Mouse (Mus musculus) forebrain, embryonic 11.5 days (tissue): Measurements from ENCODE around the gene Bach2. TPM values are rescaled to one million over a fixed set of nuclear protein-coding genes. Genes with fewer than 3 reads are reported as not detected.
A peak's percentile ranks its signal among the peaks of the same experiment; 100 is the strongest.

ENCODE experiments used
- ATAC-seq: fragments of 200-750 bp; cut with Nextera tagmentation; replicated peaks from 2 replicates; pipeline ENCODE4 v1.8.0; 2017; ENCODE audit warnings: moderate TSS enrichment; ENCODE audit not compliant: low FRiP score
- DNase-seq: peaks from one replicate; pipeline ENCODE4 v3.0.0-alpha.2; 2017; ENCODE audit warnings: low spot score
- H3K27ac ChIP-seq: fragments of 300-500 bp; sonication (generic); 2 replicates; pipeline ENCODE4 v1.5.1; 2014; ENCODE audit warnings: low read depth, low read length
- H3K27me3 ChIP-seq: fragments of 300-500 bp; sonication (generic); 2 replicates; pipeline ENCODE4 v1.6.1; 2014; ENCODE audit warnings: mild to moderate bottlenecking, low read length, mixed read lengths; ENCODE audit not compliant: control insufficient read depth, insufficient read depth
- H3K36me3 ChIP-seq: fragments of 300-500 bp; sonication (generic); 2 replicates; pipeline ENCODE4 v1.6.1; 2014; ENCODE audit warnings: mild to moderate bottlenecking, low read length, moderate library complexity, mixed read lengths; ENCODE audit not compliant: control insufficient read depth, insufficient read depth
- H3K4me1 ChIP-seq: fragments of 300-500 bp; sonication (generic); replicated peaks from 2 replicates; pipeline ENCODE4 v1.6.1; 2014; ENCODE audit warnings: low read length, mixed read lengths; ENCODE audit not compliant: control insufficient read depth, insufficient read depth
- H3K4me2 ChIP-seq: fragments of 300-500 bp; sonication (generic); 2 replicates; pipeline ENCODE4 v1.6.1; 2014; ENCODE audit warnings: low read depth, mild to moderate bottlenecking, low read length, moderate library complexity, mixed read lengths; ENCODE audit not compliant: severe bottlenecking
- H3K4me3 ChIP-seq: fragments of 300-500 bp; sonication (generic); 2 replicates; pipeline ENCODE4 v1.5.1; 2014; ENCODE audit warnings: low read depth, low read length
- H3K9ac ChIP-seq: fragments of 300-500 bp; sonication (generic); 2 replicates; pipeline ENCODE4 v1.6.1; 2014; ENCODE audit warnings: low read length
- H3K9me3 ChIP-seq: fragments of 300-500 bp; sonication (generic); 2 replicates; pipeline ENCODE4 v1.6.1; 2016; ENCODE audit warnings: low read length, mixed read lengths; ENCODE audit not compliant: control insufficient read depth
- WGBS: fragments of 180-500 bp; shearing (Covaris S2); extraction: QIAGEN DNeasy Blood & Tissue Kit; methylation state at CpG from one replicate; pipeline ENCODE4 v1.1.7; 2014; 5-methylcytosine and 5-hydroxymethylcytosine counted together
- polyA plus RNA-seq: library from polyadenylated mRNA; unstranded; fragments of >200 nt; fragmentation: Nextera tagmentation; extraction: Ambion mirVana; gene quantifications from 2 replicates; pipeline ENCODE4 v1.2.1, GENCODE M21; 2014

The Bach2 gene
- polyA plus RNA-seq, 1 experiment from 2014 or later, result 16.2 TPM

- ATAC-seq (peak; percentile 62), DNase-seq (no peak)
- H3K4me2 ChIP-seq, result no peak overlapping the region; the same call in 1 of the 2 replicates
- no peaks in the 10 kb centered on the region for H3K36me3 ChIP-seq
- 28% methylated on average over 6 of the region's 6 CpGs for WGBS
- peaks cover 26% of the 10 kb centered on the region; the same call in 1 of the 2 replicates for H3K4me1 ChIP-seq
- no peak overlapping the region for H3K9ac ChIP-seq
- no peaks in the 10 kb centered on the region for H3K9me3 ChIP-seq
- H3K27ac ChIP-seq, result peak overlapping the region; percentile 57; the same call in 1 of the 2 replicates
- no peaks in the 10 kb centered on the region for H3K27me3 ChIP-seq
- no peak overlapping the region for H3K4me3 ChIP-seq
Observed at GRCm38 (mm10) chr4:32477977-32478660, 239.5 kb downstream of the Bach2 start.

DNA sequence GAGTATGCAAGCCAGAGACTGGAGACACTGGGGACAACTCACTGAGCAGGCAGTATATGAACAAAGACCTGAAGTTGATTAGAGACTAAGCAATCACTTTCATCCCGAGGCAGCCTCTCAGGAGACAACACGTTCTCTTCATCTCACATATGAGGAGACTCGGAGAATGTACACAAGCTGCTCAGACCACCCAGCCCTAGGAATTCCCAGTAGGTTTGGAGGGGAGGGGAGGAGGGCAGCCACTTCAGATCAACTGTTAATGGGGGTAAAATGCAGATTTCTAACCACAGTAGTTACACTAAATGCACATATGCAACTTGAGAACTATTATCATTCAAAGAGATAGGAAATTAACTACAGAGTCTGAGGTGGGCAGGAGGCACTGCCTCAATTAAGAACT lies 240.6 kb downstream of the Bach2 start:
- Histone ChIP-seq H3K9me3 (no peaks in the 10 kb centered on the region), H3K9ac (no peak overlapping the region), H3K36me3 (no peaks in the 10 kb centered on the region), H3K4me1 (peaks cover 26% of the 10 kb centered on the region; the same call in 1 of the 2 replicates), H3K27me3 (no peaks in the 10 kb centered on the region), H3K27ac (0 out of 2 replicates have a peak overlapping the region, but pooled peaks have one; percentile 57), H3K4me2 (no peak overlapping the region), H3K4me3 (no peak overlapping the region)
- DNase-seq (no peak), ATAC-seq (no peak)
- WGBS, result 32% methylated on average over 3 of the region's 3 CpGs

- Histone ChIP-seq H3K27ac (peak overlapping the region; percentile 32; the same call in 1 of the 2 replicates), H3K9ac (no peak overlapping the region), H3K27me3 (no peaks in the 10 kb centered on the region), H3K4me3 (no peak overlapping the region), H3K9me3 (no peaks in the 10 kb centered on the region), H3K4me2 (no peak overlapping the region), H3K4me1 (peaks cover 26% of the 10 kb centered on the region; the same call in 1 of the 2 replicates), H3K36me3 (no peaks in the 10 kb centered on the region)
- DNase-seq (no peak), ATAC-seq (no peak)
- 76% methylated on average over 16 of the region's 16 CpGs for WGBS
Observed at GRCm38 (mm10) chr4:32479801-32480700, 241.4 kb downstream of the Bach2 start.

GRCm38 (mm10) chr4:32481366-32482055 lies 242.9 kb downstream of the Bach2 start:
- ATAC-seq (no peak), DNase-seq (peak; percentile 60)
- WGBS, result 24% methylated on average over 18 of the region's 18 CpGs
- H3K36me3 ChIP-seq, result no peaks in the 10 kb centered on the region
- no peak overlapping the region for H3K4me2 ChIP-seq
- no peak overlapping the region for H3K4me3 ChIP-seq
- peaks cover 26% of the 10 kb centered on the region; the same call in 1 of the 2 replicates for H3K4me1 ChIP-seq
- H3K9ac ChIP-seq, result no peak overlapping the region
- H3K27me3 ChIP-seq, result no peaks in the 10 kb centered on the region
- H3K27ac ChIP-seq, result no peak overlapping the region; the same call in 1 of the 2 replicates
- H3K9me3 ChIP-seq, result no peaks in the 10 kb centered on the region

- Histone ChIP-seq H3K9me3 (no peaks in the 10 kb centered on the region), H3K27me3 (no peaks in the 10 kb centered on the region), H3K4me3 (no peak overlapping the region), H3K4me1 (peaks cover 30% of the 10 kb centered on the region; the same call in 1 of the 2 replicates), H3K36me3 (no peaks in the 10 kb centered on the region), H3K27ac (peak overlapping the region; percentile 50; the same call in 1 of the 2 replicates), H3K4me2 (no peak overlapping the region), H3K9ac (no peak overlapping the region)
- no peak for DNase-seq
- ATAC-seq, result no peak
- 68% methylated on average over 8 of the region's 8 CpGs for WGBS
Observed at GRCm38 (mm10) chr4:32482138-32482537, 243.5 kb downstream of the Bach2 start.

GRCm38 (mm10) chr4:32482936-32483335 lies 244.3 kb downstream of the Bach2 start:
- no peak for ATAC-seq
- Histone ChIP-seq H3K4me3 (no peak overlapping the region), H3K4me1 (peaks cover 30% of the 10 kb centered on the region; the same call in 1 of the 2 replicates), H3K27ac (no peak overlapping the region), H3K36me3 (no peaks in the 10 kb centered on the region), H3K4me2 (no peak overlapping the region), H3K9me3 (no peaks in the 10 kb centered on the region), H3K27me3 (no peaks in the 10 kb centered on the region), H3K9ac (no peak overlapping the region; the same call in 1 of the 2 replicates)
- DNase-seq, result no peak
- WGBS, result 21% methylated on average over 8 of the region's 8 CpGs

DNA sequence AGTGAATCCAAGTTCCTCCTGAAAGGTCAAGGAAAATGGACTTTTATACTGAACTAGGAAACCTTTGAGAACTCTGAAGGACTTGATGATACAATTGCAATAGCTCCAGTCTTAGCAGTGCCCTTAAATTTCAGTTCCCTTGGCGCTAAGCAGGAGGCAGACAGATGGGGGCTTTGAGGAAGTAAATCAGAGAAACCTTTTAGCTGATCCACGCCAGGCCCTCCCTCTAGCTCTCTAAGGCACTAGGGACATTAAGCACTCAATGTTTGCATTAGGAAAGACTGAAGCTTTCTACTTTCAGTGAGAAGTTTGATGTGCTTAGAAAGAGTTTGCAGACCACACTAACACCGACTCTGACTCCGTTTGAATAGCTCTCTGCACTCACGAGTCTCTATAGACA lies 247.2 kb downstream of the Bach2 start:
- Histone ChIP-seq H3K4me1 (peaks cover 18% of the 10 kb centered on the region; the same call in 1 of the 2 replicates), H3K9ac (no peak overlapping the region), H3K4me3 (no peak overlapping the region), H3K4me2 (no peak overlapping the region), H3K36me3 (no peaks in the 10 kb centered on the region), H3K27me3 (no peaks in the 10 kb centered on the region), H3K9me3 (no peaks in the 10 kb centered on the region), H3K27ac (no peak overlapping the region)
- 66% methylated on average over 5 of the region's 5 CpGs for WGBS
- DNase-seq, result no peak
- ATAC-seq, result no peak
